Mouse (Mus musculus) right cerebral cortex, postnatal 25 days (tissue): ENCODE results near the gene Inca1.

Experiments
- DNase-seq: peaks from one replicate; pipeline ENCODE4 v3.0.0; 2022

The Inca1 gene

DNA sequence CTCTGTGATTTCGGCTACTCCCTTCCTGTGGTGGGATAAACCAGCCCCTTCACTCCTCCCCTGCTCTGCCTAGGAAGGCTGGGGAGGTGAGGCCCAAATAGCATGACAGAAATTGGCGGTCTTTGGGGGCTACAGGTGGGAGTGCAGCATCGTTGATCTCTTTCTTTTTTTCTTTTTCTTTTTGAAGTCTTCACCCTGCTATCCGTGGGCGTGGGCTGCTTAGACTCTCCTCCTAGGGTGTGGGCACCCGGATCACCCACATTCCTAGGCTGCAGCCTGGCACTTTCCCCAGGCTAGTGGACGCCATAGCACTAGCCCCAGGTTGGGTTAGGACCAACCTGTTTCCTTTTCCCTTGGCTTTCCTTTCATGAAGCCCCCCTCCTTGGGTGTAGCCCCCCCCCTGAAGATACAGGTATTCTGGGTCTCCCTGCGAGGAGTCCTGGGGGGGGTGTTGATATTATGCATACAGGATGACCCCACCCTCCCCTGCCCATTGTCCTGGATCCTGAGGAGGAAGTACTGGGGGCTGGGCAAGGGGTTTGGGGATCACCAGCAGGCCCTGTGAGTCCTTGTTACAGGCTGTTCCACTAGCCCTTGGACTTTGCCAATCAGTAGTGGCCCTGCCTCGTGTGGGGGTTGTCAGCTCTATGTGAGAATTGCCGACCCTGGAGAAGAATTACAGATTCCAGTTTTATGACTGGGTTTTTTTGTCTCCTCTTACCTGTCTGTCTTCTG, 1.4 kb upstream of the Inca1 start:
- DNase-seq, result no peak

DNA sequence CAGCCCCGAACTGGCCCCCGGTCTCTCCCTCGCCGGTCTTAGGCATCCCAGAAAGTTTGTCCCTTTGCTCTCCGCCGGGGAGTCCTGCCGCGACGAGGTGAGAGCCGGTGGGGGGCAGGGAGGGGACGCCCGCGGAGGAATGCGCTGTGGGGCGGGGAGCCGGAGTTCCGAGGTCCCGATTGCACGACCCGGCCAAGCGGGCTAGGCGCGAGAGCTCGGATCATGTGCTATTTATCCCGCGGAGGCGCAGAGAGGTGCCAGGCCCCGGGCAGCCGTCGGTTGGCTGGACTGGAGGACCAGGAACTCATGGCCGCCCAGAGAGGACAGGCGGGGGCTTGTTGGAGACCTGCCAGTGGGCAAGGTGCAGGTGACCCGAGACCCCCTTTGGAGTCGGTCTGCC, 658 bp upstream of the Inca1 start:
- DNase-seq, result peak; percentile 55

DNA sequence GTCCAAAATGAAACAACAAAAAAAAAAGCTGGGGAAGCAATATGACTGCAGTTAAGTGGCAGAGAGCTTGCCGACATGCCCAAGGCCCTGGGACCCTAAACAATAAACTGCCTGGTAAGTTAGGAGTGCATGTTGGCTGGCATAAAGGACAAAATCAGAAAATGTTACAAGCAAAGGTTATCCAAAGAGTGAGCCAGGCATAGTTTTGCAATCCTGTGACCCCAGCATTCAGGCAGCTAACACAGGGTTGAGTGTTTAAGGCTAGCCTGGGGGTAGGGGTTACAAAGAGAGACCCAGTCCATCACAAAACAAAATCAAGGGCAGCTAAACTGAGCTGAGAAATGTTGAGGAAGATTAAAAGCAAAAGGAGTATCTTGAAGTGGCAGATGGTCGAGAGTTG, 904 bp downstream of the Inca1 start:
- no peak for DNase-seq

DNA sequence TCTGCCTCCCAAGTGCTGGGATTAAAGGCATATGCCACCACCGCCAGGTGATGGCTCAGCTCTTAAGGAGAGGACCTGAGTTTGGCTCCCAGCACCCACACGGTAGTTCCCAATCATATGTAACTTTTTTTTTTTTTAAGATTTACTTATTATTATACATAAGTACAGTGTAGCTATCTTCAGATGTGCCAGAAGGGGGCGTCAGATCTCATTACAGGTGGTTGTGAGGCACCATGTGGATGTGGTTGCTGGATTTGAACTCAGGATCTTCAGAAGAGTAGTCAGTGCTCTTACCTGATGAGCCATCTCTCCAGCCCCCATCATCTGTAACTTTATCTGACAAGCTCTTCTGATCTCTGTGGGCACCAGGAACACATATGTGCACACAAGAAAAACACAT, 2.6 kb downstream of the Inca1 start:
- no peak for DNase-seq

DNA sequence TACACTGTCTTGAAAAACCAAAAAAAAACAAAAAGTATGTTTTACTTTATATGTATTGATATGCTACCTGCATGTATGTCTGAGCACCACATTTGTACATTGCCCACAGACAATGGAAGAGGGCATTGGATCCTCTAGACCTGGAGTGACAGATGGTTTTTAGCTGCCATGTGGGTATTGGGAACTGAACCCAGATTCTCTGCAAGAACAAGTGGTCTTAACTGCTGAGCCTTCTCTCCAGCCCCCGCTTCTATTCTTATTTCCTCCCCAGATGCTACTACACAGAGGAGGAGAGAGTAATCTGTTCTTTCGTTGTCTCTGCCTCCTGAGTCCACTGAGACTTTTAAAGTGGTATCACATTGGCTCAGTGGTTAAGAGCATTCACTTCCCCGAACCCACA, 6.5 kb downstream of the Inca1 start:
- no peak for DNase-seq

DNA sequence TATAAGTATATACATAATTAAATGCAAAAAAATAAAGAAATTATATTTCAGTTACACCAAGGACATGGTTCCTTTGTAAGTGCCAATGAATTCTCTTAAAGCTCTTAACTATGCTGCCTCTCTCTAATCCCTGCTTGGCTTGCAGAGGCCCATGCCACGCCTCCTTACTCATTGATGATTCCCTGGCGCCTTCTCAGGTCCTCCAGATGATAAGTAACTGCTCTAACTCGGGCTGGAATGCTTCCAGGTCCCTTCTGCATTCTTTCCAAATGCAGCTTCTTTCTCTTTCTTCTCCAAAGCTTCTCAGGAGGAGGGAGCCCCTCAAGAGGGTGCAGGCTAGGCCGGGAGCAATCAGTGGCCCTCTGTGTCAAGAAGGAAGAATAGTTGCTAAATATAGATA, 10.4 kb downstream of the Inca1 start:
- no peak for DNase-seq

DNA sequence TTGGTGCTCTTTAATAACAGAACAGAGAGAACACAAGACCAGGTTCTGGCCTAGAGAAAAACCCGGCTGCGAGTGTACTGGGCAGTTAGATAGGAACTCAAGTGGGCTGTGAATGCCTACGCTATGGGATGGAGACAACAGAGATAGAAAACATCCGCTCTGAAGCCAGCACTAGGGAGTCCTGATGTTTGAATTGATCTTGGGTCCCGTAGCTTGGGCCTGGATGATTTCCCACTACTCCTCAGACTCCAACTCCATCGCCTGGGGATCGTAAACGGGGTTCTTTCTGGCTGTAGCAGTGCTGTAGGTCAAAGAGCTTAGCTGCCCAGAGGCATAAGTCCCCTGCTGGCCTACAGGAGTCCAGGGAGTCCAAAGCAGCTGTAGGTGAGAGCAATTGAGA, 11.6 kb downstream of the Inca1 start:
- no peak for DNase-seq

DNA sequence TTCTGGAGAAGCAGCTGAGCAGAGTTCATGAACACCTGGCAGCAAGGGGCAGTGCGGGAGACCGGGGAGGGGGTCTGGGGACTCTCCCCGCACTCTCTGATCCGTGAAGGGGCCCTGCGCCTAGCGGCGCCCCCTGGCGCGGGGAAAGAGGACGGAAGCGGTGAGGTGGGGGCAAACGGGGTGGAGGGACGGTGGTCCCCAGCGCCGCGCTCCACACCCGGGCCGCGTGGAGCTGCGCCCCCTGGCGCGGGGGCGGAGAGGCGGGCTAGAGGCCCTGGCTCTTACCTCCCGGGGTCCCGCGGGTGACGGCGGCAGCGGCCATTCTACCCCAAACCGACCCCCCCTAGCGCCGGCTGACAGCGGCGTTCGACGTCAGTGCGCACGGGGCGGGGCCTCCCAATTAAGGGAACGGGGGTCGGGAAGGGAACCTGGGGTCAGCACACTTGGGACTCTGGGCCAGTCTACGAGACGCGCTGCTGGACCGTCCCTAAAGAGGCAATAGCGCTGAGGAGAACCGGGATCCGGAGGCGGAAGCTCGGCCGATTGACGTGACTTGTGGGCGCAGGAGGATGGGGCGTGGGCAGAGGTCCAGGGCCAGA, 12.3 kb downstream of the Inca1 start, which contains the start of gene Camta2:
Camta2 (minus strand) TSS at position 505 of the 599 bp plus-strand sequence.
- peak; percentile 88 for DNase-seq

DNA sequence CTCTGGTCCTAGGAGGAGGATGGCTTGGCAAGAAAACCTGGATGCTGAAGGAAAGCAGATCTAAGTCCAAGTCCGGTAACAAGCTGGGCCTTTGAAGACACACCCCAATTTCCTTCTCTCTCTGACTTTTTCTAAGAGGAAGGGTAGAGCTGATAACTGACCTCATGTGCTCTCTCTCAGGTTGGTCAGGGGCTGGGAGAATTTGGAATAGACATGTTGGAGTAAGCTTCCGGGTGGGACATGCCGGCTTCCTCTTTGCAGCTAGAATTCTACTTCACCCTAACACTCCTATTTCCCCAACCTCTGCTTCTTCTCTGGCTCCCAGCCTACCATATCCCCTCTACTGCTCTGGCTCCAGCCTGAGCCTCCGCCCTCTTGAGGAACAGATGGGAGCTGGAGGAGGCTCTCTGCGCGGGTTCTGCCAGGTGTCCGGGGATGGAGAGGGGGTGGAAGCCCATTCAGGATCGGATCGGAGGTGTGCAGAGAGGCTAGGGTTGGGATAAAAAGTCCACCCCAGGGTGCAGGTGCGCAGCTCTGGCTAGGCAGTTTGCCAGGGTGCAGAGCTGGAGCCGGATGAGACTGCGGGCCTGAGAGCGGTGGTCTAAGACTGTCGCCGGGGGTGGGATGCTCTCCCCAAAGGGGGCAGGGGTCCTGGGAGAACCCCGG, 12.9 kb downstream of the Inca1 start:
- peak; percentile 61 for DNase-seq

DNA sequence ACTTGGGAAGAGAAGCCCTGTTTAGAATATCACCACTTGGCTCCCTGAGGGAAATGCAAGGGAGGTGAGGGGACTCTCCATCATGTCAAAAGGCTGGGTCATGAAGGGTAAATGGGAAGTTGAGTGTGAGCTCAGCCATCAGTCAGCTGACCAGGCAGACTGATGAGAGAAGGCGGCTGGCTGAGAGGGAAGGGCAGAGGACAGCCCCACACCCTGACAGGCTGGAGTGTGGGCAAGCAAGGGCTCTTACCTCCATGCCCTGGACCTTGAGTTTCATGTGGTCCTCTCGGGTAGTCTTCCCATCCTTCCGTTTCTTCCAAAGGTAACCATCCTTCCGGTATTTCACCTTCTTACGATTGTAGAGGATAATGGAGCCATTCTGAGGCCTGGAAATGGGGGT, 16.3 kb downstream of the Inca1 start:
- no peak for DNase-seq

DNA sequence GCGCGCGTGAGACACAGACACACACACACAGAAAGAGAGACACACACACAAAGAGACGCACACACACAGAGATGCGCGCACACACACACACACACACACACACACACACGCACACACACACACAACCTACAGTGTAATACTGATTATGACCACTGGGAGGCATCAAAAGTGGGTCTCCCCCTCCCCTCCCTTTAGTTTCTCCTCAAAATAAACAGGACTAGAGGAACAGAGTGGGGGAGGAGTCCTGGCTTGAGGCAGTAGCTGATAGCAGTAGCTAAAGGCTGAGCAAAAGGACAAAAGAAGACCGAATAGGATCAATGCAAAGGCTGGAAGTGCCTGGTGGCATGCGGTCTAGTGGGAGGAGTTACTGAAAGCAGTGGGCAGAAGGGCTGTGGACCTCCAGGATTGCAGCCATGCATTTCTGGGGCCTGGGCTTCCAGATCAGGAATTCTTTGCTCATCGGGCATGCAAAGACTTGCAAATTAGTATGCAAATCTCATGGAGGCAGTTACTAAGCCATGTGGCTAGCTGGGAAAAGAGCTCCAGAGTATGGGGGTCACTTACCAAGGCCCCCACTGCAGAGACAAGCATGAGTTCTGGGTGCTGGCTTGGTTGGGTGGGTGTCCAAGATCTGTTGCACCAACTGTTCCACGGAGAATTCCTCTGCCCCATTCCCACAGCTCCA, 17.9 kb downstream of the Inca1 start:
- no peak for DNase-seq

DNA sequence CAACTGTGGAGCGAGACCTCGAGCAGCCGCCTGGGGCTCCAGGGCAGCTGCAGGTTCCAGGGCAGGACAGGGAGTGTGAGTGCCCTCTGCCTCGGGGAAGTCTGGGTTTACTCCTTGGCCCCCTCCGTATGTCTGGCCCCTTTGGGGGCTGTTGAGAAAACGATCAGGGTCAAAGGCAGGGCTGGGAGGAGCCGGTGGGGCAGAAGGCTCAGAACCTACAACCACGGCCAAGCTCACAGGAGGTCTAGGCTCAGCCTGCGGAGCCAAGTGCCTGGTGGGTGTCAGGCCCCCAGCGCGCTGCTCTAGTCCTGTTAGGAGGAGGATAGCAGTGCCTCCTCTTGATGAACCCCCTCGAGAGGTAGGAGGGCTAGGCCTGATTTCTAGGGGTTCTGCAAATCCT, 18.8 kb downstream of the Inca1 start:
- DNase-seq, result no peak

DNA sequence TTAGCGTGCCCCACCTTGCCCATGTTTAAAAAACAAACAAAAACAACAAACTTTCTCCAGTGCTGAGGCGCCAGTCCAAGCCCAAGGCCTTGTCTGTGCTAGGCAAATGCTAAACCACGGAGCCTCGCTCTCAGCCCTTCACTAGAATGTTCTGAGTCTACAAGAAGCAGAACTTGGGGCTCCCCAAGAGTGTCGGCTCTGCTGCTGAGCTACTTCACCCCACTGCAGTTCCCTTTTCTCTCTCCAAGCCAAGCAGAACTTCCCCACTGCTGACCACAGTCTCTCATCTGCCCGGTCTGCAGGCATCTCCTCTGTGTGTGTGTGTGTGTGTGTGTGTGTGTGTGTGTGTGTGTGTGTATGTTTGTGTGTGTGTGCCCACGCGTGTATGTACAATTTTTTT, 20.1 kb downstream of the Inca1 start:
- DNase-seq, result no peak

DNA sequence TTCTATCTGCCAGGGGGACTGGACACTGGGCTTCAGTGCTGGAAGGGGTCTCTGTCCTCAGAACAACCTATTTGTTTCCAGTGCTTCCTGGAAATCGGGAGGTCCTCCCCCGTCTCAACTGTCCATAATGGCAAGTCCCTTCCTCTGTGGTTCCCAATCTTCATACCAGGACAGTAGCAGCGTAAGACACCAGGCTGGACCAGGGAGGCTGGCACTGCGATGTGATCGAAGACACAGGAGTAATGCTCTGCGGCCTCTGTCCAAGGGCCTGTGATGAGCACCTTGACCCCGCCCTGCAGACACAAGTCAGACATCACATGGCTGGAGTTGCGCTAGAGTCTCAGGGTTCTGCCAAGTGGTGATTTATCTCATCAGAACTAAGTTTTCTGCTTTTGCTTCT, 20.6 kb downstream of the Inca1 start:
- DNase-seq, result no peak

DNA sequence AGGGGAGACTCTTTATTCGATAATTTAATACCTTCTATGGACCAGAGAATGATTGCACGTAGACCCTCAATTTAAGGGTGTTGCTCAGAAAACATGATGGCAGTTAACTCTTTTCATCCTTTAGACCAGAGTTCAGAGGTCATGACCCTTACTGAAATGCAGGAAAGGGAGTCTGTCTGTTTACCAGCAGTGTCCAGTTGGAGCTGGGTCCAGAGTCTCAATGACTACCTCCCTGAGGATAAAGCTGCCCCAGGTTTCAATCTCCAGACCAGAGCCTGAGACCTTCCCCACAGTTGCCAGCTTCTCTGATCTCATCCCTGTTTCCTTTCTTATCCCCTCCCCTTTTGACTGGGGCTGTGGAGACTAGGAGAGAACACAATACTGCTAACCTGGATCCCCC, 21.4 kb downstream of the Inca1 start:
- no peak for DNase-seq

DNA sequence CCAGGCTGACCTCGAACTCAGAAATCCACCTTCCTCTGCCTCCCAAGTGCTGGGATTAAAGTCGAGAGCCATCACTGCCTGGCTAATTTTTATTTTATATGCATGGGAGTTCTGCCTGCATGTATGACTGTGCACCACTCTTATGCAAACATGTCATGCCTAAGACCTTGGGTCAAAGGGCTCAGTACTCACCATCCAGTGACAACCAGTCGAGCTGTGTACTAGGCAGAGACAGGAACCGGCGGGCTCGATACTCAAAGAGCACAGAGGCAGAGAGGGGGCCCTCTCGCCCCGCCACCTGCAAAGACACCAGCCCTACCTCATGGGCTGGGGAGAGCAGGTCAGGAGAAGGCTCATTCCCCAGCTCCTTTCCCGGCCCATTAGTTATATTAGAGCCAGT, 21.9 kb downstream of the Inca1 start:
- DNase-seq, result no peak

DNA sequence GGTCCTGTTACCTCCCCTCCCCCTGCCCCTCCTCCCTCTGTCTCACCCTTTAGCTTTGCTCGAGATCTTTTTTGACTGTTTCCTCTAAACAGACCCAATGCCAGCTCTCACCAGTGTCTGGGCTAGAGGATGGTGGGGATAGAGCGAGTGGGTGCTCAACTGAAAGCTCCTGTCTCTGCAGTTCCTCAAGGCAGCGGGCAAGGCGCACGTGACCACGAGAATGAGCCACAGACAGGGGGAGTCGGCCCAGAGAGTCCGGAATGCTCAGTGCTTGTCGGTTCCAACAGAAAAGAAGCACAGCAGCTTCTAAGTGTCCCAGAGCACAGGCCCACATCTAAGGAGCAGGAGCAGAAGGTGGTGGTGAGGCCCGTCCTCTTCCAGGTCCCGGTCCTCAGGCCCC, 25.5 kb downstream of the Inca1 start:
- DNase-seq, result no peak

DNA sequence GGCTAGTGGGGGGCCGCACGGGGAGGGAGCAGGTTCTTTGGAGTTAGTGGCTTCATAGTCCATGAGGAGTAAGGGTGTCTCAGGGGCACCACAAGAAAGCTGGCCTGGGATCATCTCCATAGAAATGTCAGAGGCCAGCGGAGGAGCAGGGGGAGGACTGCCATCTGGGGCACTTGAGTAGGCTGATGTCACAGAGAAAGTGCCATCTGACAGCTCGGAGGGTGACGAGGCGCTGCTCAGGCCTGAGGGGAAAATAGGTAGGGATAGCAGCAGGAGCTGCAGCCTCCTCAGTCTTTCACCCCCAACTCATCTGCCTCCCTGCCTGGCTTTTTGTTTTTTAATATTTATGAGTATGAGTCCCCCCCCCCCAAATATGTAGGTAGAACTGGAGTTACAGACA, 25.9 kb downstream of the Inca1 start:
- DNase-seq, result no peak

DNA sequence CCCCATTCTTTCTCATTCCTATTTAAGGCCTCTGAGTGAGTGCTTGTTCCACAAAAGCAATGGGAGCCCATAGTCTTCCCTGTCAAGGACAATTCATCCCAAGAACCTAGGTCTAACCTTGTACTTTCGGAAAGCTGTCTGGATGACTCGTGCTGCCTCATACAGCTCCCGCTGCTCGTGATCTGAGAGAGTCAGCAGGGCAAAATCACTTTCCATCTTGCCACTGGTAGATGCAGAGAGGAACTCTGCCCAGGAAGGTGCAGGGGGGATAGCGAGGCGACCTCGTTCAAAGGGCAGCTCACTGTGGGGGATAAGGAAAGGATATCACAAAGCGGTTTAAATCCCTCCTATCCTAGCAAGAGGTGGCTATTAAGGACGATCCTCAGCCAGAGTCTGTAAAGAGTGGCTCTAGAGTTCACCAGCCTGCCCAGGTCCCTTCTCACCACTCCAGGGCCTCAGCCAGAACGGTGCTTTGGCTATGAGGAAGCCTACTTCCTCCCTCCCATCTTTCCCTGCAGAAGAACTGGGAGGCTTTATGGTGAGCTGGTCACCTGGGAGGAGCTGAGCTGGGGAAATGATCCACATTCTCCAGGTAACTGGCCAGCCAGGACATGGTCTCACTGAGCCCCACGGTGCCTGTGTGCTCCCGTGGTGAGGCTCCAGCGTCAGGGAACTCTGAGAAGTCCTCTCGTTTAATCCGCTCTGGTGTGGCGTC, 28.5 kb downstream of the Inca1 start:
- DNase-seq, result no peak

DNA sequence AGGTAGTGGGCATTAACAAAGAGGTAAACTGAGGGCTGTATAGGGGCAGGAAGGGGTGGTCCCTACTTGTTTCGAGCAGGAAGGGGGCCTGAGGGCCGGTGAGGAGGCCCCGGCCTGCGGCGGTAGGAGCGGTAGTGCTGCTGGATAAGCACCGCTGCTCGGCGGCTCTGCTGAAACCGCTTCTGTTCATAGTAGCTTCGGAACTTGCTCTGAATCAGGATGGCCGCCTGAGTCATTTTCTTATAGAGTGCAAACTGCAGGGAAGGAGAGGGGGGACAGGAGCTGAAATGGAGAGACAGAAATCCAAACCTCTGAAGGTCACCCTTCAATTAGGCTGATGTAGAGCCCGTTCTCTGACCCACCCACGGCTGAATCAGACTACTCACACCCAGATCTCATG, 29.5 kb downstream of the Inca1 start:
- peak; percentile 35 for DNase-seq

DNA sequence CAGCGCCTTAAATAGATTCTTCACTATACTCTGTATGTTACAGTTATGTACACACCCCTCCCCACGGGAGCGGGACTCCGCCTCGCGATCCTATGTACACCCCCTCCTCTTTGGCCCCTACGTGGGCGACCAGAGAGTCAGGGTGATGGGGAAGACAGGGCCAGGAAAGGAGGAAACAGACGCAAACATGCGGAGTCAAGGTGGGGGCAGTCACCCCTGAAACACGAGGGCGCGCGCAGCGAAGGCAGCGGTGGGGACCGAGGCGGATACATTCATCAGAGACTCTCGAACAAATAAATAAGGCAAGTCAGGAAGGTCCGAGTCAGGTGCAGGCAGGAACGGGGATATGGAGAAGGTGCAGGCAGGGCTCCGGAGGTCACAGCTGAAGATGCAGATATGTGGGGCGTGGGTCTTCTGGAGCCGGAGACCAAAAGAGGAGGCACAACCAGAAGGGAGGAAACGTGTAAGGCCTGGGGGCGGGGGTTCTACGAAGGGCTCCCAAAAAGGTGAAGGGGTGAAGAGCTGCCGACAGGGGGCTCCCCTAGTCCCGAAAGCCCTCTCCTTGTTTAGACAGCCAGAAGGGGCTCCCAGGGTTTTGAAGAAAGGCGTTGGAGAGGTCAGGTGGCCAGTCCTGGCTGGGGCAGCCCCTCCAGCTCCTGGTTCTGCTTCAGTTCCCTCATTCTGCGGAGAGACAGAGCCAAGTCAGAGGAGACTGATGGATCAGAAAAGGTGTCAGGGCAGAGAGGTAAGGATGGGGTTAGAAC, 30.2 kb downstream of the Inca1 start:
- peak; percentile 55 for DNase-seq

DNA sequence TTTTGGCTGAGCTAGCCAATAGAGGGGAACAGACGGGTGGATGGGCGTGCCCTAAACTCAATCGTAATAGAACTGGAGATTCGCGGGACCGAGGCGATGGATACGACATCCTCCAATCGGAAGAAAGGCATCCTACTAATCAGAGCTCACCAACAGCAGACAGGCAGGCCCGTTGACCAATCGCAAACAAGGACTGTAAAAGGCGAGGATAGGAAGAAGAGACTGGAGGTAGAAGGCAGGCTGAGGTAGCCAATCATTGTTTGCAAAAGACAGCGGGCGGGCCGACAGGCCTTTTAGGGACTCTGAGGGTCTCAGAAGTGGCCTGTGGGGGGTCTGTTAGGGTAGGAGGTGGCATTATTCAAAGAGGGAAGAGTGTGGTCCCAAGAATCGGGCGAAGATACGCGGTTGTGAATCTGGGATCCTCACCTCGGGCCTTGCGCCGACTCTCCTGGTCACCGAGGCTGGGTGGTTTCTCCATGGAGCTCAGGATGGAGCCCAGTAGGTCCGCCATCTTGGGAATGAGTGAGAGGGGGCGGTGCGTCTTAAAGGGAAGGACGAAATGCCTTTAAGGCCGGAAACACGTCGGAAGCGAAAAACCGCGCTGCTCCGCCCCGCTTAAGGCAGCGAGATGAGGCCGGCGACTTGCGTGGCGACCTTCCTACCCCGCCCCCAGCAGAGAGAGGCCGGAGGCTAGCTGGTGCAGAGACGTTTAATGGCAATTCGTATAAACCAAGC, 31.0 kb downstream of the Inca1 start, which contains the start of gene Spag7:
Spag7 (minus strand) TSS at position 646 of the 735 bp plus-strand sequence.
- DNase-seq, result peak; percentile 97
